ENCODE assay signal across 22 mouse cellular contexts in the genomic region with DNA sequence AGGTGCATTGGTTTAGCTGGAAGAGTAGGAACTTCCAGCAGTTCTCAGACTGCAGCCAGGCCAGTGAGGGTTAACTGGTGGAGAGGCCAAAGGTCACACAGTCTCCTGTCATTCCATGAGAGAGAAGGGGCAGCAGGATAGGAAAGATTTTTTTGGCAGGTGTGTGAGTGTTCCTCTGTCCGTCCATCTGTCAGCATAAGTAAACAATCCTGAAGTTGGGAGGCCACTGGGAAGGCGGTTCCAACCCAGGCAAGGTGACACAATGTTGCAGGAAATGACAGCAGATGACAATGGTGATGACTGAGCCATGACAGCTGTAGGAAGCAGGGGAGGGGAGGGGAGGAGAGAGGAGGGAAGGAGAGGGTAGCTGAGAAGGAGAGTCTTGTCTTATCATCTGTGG. TPM values are rescaled to one million over a fixed set of nuclear protein-coding genes. Genes with fewer than 3 reads are reported as not detected.
DNase-seq lines count a peak whose midpoint lies in the region; ATAC-seq and TF ChIP-seq lines count a peak whose summit lies in the region.
"Had no signal": no experiment of that assay in that cellular context is flagged by ENCODE, and none has a peak within 500 bp of the region (broad histone marks: within the 10 kb centered on the region; RNA-seq: fewer than 3 reads in every experiment).

No protein-coding gene starts in this region.

- no peak overlapping the region for H3K4me3 ChIP-seq in liver, embryonic 14.5 days (ENCODE audit: insufficient read depth in 1 of 2, low read depth in 2 of 2, low read length in 2 of 2)
- no peak overlapping the region for H3K4me3 ChIP-seq in liver, postnatal 0 days (ENCODE audit: low read depth, low read length)
- H3K4me3 ChIP-seq: embryonic facial prominence, embryonic 12.5 days; embryonic facial prominence, embryonic 15.5 days; gastrocnemius, adult 2 months; hindbrain, embryonic 12.5 days had no signal

- peaks cover 0 to 3% of the 10 kb centered on the region in 2 experiments; a peak in 1 of 4 replicates for H3K4me1 ChIP-seq in liver, embryonic 14.5 days (replicated peaks; ENCODE audit: control insufficient read depth in 2 of 2, insufficient read depth in 2 of 2, low read length in 1 of 2)
- H3K4me1 ChIP-seq in liver, postnatal 0 days (ENCODE audit: insufficient read depth) = peaks cover 9% of the 10 kb centered on the region; the same call in 1 of the 2 replicates

- H3K9ac ChIP-seq in liver, embryonic 14.5 days (replicated peaks) = no peak overlapping the region
- no peak overlapping the region for H3K9ac ChIP-seq in liver, postnatal 0 days (replicated peaks)
- H3K9ac ChIP-seq: embryonic facial prominence, embryonic 12.5 days; embryonic facial prominence, embryonic 15.5 days; forebrain, postnatal 0 days; hindbrain, embryonic 12.5 days had no signal

- no peaks in the 10 kb centered on the region for H3K9me3 ChIP-seq in liver, embryonic 14.5 days (ENCODE audit: control insufficient read depth, low read length)
- H3K9me3 ChIP-seq in liver, postnatal 0 days (ENCODE audit: low read length) = no peaks in the 10 kb centered on the region
- H3K9me3 ChIP-seq: embryonic facial prominence, embryonic 12.5 days; embryonic facial prominence, embryonic 15.5 days; hindbrain, embryonic 12.5 days had no signal

- H3K4me2 ChIP-seq in liver, embryonic 14.5 days (ENCODE audit: low read depth) = no peak overlapping the region
- no peak overlapping the region for H3K4me2 ChIP-seq in liver, postnatal 0 days (ENCODE audit: low read depth, low read length)
- H3K4me2 ChIP-seq: embryonic facial prominence, embryonic 12.5 days; embryonic facial prominence, embryonic 15.5 days; heart, embryonic 11.5 days; hindbrain, embryonic 12.5 days had no signal

- peaks cover 7% of the 10 kb centered on the region for H3K27me3 ChIP-seq in liver, embryonic 14.5 days (ENCODE audit: control insufficient read depth, insufficient read depth, low read length)
- peaks cover 7% of the 10 kb centered on the region for H3K27me3 ChIP-seq in liver, postnatal 0 days (ENCODE audit: insufficient read depth, low read length)
- H3K27me3 ChIP-seq: hindbrain, embryonic 12.5 days had no signal

- WGBS in liver, embryonic 14.5 days (ENCODE audit: insufficient replicate concordance) = 18% methylated on average over 2 of the region's 2 CpGs
- 18% methylated on average over 2 of the region's 2 CpGs for WGBS in liver, postnatal 0 days (ENCODE audit: insufficient replicate concordance)

- no peak for DNase-seq in liver, embryonic 14.5 days (ENCODE audit: low read depth in 3 of 3, low spot score in 3 of 3)
- DNase-seq in liver = no peak
- DNase-seq in lung, postnatal 14 days = peak; percentile 45
- no peak for DNase-seq in lung, postnatal 25 days (ENCODE audit: low spot score)
- DNase-seq in liver, postnatal 0 days = peak; percentile 29
- peak; percentile 71 for DNase-seq in yolk sac, embryonic 10.5 days (ENCODE audit: low spot score)
- DNase-seq in c-Kit-positive CD71-positive TER-119-positive erythroid progenitor cells, embryonic 14.5 days (ENCODE audit: low spot score) = no peak
- DNase-seq in urinary bladder, adult 18-20 months (ENCODE audit: low spot score in 2 of 2) = no peak
- DNase-seq: adrenal gland, adult 2 months; adrenal gland, postnatal 14 days; cerebellum, adult 18-20 months; cerebellum, adult 9-10 months; forebrain, postnatal 0 days; gastrocnemius, adult 2 months; gastrocnemius, postnatal 14 days; heart, adult 11 months had no signal

- TF ChIP-seq CTCF in liver, embryonic 14.5 days (IDR thresholded peaks at IDR 0.05; ENCODE audit: low read depth) = no peak
- TF ChIP-seq CTCF in liver, postnatal 0 days (IDR thresholded peaks at IDR 0.05; ENCODE audit: low read depth) = no peak

- TF ChIP-seq EP300 in liver, embryonic 14.5 days (IDR thresholded peaks at IDR 0.05; ENCODE audit: low read depth) = no peak
- no peak for TF ChIP-seq EP300 in liver, postnatal 0 days (IDR thresholded peaks at IDR 0.05; ENCODE audit: low read depth)

- no peak overlapping the region for H3K27ac ChIP-seq in liver, embryonic 14.5 days
- no peak overlapping the region for H3K27ac ChIP-seq in liver, postnatal 0 days (ENCODE audit: low read depth)
- H3K27ac ChIP-seq: embryonic facial prominence, embryonic 12.5 days; embryonic facial prominence, embryonic 15.5 days; gastrocnemius, adult 2 months; hindbrain, embryonic 12.5 days had no signal

- H3K36me3 ChIP-seq in liver, embryonic 14.5 days (replicated peaks; ENCODE audit: control insufficient read depth, insufficient read depth, low read depth) = no peaks in the 10 kb centered on the region
- no peaks in the 10 kb centered on the region for H3K36me3 ChIP-seq in liver, postnatal 0 days (replicated peaks; ENCODE audit: insufficient read depth, low read length)
- H3K36me3 ChIP-seq: embryonic facial prominence, embryonic 12.5 days; embryonic facial prominence, embryonic 15.5 days; hindbrain, embryonic 12.5 days had no signal

- peak; percentile 27; the same call in 1 of the 2 replicates for ATAC-seq in liver, embryonic 14.5 days (ENCODE audit: insufficient read depth)
- ATAC-seq in liver, postnatal 0 days = peak; percentile 77
- ATAC-seq: CD4-positive, CD25-positive, alpha-beta regulatory T cell, adult 4 months; forebrain, embryonic 14.5 days; forebrain, postnatal 0 days had no signal

RNA-seq across cellular contexts. Expression of a gene that starts 4.9 kb away (rescaled TPM):
- polyA plus RNA-seq in liver, embryonic 14.5 days (2012; rRNA removed) = 0.08 and 0.13 TPM in 2 replicates
- polyA plus RNA-seq in liver, embryonic 14.5 days (2014; fragmentation: Nextera tagmentation; extraction: Ambion mirVana) = 0.09 and 0.13 TPM in 2 replicates
- 0.06 and 0.08 TPM in 2 replicates for polyA plus RNA-seq in liver, postnatal 0 days (2015; fragmentation: Nextera tagmentation; extraction: Ambion mirVana)

RNA-seq across cellular contexts. Expression of a gene that starts 38.8 kb away (rescaled TPM):
- 1.2 and 1.5 TPM in 2 replicates for polyA plus RNA-seq in liver, embryonic 14.5 days (2012; rRNA removed)
- polyA plus RNA-seq in liver, embryonic 14.5 days (2014; fragmentation: Nextera tagmentation; extraction: Ambion mirVana) = 0.43 and 0.47 TPM in 2 replicates
- polyA plus RNA-seq in liver, postnatal 0 days (2015; fragmentation: Nextera tagmentation; extraction: Ambion mirVana) = 1.3 TPM in 2 replicates

Comparison
In these comparisons a context has a peak if more than half of its experiments do, and no peak if none do; other contexts are left out.
1. DNase-seq: peak in lung, postnatal 14 days (single experiment), liver, postnatal 0 days (single experiment) and yolk sac, embryonic 10.5 days (single experiment); none in liver, embryonic 14.5 days (0 of 3), liver (single experiment), lung, postnatal 25 days (single experiment), c-Kit-positive CD71-positive TER-119-positive erythroid progenitor cells, embryonic 14.5 days (single experiment) and urinary bladder, adult 18-20 months (0 of 2).